Mouse (Mus musculus): Measurements from ENCODE around the gene Cuedc2.

DNA sequence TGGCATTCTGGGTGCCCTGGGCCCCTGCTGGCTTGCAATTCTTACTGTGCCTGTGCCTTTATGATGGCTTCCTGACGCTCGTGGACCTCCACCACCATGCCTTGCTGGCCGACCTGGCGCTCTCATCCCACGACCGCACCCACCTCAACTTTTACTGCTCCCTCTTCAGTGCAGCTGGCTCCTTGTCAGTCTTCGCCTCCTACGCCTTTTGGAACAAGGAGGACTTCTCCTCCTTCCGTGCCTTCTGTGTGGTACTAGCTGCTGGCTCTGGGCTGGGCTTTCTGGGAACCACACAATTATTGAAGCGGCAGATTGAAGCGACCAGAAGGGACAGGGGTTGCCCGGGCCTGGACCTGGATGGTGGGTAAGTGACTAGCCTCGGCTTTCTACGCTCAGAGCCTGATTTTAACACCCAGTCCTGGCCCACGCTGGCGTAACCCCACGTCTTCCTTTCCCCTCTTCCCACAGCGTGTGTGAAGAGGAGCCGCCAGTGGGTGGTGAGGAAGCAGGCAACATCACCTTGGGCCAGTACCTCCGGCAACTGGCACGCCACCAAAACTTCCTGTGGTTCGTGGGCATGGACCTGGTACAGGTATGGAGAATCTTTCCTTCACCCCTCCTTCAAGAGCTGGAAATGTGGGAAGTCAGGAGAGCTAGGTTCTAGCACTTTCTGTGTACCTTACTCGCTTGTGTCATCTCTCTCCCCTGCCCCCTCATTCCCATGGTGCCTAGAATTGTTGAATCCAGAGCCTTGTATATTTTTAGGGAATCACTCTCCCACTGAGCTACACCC, 29.5 kb upstream of the Cuedc2 start:
- no peak for TF ChIP-seq CTCF (IDR thresholded peaks at IDR 0.05; ENCODE audit: insufficient read depth, low read depth, low read length)
- TF ChIP-seq POLR2A (IDR thresholded peaks at IDR 0.05; ENCODE audit: insufficient read depth, low read depth, low read length): no peak

All from olfactory bulb, adult 2 months (tissue).